Mouse (Mus musculus): ENCODE results near the gene Usf1. TPM values are rescaled to one million over a fixed set of nuclear protein-coding genes. Genes with fewer than 3 reads are reported as not detected.

Usf1 gene
- polyA plus RNA-seq (2012; fragmentation: generic; extraction: Trizol) = 70.1 TPM
- long read RNA-seq, experiment 1, transcript Usf1-201 (10 exons, 1,115 nt) = minor isoform, 11 of 61 reads
- long read RNA-seq, experiment 1, transcript Usf1-208 (10 exons, 2,167 nt) = major isoform, 24 of 61 reads
- long read RNA-seq, experiment 1, partial matches to known transcripts = 18 of 61 reads
- long read RNA-seq, experiment 1, other reads (novel, unspliced or antisense) = 7 of 61 reads
- long read RNA-seq, experiment 2, transcript Usf1-201 (10 exons, 1,115 nt) = minor isoform, 55 of 190 reads
- long read RNA-seq, experiment 2, transcript Usf1-208 (10 exons, 2,167 nt) = major isoform, 101 of 190 reads
- long read RNA-seq, experiment 2, partial matches to known transcripts = 5 of 190 reads
- long read RNA-seq, experiment 2, other reads (novel, unspliced or antisense) = 28 of 190 reads

DNA sequence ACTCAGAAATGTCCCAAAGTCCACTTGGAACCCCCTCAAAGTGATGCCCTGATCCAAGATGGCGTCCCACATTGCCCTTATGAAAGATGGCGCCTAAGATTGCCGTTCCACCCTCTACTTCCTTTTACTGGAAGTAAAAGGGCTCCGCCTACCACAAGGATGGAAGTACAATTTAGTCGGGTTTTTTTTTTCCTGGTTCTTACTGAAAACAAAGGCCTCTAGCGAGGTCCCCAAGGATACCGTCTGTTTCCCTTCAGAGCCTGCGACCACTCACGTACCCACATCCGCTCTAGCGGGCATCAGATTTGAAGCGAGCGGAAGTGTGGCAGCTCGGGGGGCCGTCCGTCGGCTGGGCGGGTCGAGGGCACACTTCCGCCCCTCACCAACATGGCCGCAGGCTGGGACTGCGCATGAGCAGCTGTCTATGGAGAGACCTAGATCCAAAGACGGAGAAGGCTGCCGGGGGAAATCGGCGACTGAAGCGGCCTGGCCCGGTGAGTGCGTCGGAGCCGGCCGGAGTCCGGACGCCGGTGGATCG, at the start of gene Usf1:
TSS of gene Usf1 (plus strand) at position 367 of the 538 bp plus-strand sequence.
- Histone ChIP-seq H3K4me3 (ENCODE audit: insufficient read depth, poor library complexity, severe bottlenecking) (peak within 1 kb of the TSS; percentile 76), H3K27me3 (ENCODE audit: control insufficient read depth, insufficient read depth, insufficient read length) (peaks cover 7% of the 10 kb centered on the region), H3K36me3 (ENCODE audit: control insufficient read depth, insufficient read depth) (peaks cover 6% of the 10 kb centered on the region), H3K79me3 (ENCODE audit: low read depth) (peaks cover 30% of the 10 kb centered on the region), H3K79me2 (ENCODE audit: control insufficient read depth, insufficient read depth) (peaks cover 42% of the 10 kb centered on the region), H3ac (ENCODE audit: control insufficient read depth, insufficient read length, low read depth) (peak within 1 kb of the TSS; percentile 74)
- no peak for TF ChIP-seq CTCF (IDR thresholded peaks at IDR 0.05; ENCODE audit: control insufficient read depth, insufficient read depth, insufficient read length)
- TF ChIP-seq USF1 (IDR thresholded peaks at IDR 0.05; ENCODE audit: low read depth) = no peak
- no peak for TF ChIP-seq CEBPB (IDR thresholded peaks at IDR 0.05; ENCODE audit: low read depth)
- TF ChIP-seq FOSL1 (IDR thresholded peaks at IDR 0.05; ENCODE audit: insufficient read depth, low read length, poor library complexity, severe bottlenecking) = no peak
- no peak for TF ChIP-seq MAX (IDR thresholded peaks at IDR 0.05)
- no peak for TF ChIP-seq MYOD1 (IDR thresholded peaks at IDR 0.05; ENCODE audit: control insufficient read depth, insufficient read length, low read depth)
- TF ChIP-seq MYOG (IDR thresholded peaks at IDR 0.05; ENCODE audit: control insufficient read depth, extremely low read depth, insufficient read length) = no peak

DNA sequence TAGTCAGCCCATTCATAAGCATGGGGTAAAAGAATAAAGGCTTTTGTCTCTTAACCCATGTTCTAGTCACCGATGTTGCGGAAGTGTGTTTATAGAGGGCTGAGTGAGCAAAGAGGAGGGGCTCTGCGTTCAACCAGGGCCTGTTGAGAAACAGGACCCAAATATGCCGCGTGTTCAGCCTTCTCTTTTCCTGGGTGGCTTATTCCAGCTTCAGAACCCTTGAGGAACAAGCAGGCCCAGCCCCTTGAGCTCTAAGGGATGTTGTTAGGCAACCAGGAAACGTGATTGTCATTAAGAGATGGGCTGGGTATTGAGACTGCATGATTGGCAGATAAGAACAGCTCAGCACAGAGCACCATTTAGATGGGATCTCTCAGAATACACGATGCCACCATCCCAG, 45.2 kb upstream of the Usf1 start:
- Histone ChIP-seq H3K27me3 (ENCODE audit: control insufficient read depth, insufficient read depth, insufficient read length) (no peaks in the 10 kb centered on the region), H3K4me3 (ENCODE audit: insufficient read depth, poor library complexity, severe bottlenecking) (no peak overlapping the region), H3ac (ENCODE audit: control insufficient read depth, insufficient read length, low read depth) (no peak overlapping the region), H3K36me3 (ENCODE audit: control insufficient read depth, insufficient read depth) (no peaks in the 10 kb centered on the region), H3K79me2 (ENCODE audit: control insufficient read depth, insufficient read depth) (no peaks in the 10 kb centered on the region), H3K79me3 (ENCODE audit: low read depth) (no peaks in the 10 kb centered on the region)
- no peak for TF ChIP-seq FOSL1 (IDR thresholded peaks at IDR 0.05; ENCODE audit: insufficient read depth, low read length, poor library complexity, severe bottlenecking)

DNA sequence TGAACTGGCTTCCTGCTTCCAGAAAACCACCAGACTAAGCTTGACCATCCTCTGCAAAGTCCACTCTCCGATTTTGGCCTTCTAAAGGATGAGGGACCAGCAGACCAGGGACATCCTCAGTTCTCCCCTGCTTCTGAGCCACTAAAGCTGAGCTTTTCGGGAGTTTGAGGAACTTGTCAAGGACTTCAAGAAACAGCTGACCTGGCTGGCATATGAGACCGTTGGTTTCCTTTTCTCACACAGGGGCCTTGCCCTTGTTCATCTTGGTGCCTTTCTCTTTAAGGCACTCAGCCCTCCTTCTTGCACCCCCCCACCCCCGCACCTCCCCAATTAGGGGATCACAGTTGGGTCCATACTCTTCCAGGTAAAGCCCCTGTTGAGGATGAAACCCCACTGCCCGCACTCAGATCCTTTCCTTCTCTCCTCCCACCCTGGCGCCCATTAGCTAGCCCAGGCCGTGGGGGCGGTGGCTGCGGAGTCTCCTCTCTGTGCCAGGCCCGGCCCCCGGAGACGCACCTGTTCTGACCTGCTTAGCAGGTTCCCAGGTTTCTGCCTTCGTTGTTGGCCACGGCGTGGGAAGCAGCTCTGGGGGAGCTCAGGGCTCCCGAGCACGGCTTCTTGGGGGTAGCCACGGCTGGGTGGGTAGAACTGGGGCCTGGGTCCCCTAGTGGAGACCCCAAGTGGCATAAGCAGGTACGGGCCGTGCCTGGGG, 41.1 kb upstream of the Usf1 start, which contains the start of gene Nectin4:
TSS of gene Nectin4 (plus strand) at position 255 of the 712 bp plus-strand sequence.
- no peaks in the 10 kb centered on the region for H3K36me3 ChIP-seq (ENCODE audit: control insufficient read depth, insufficient read depth)
- H3K79me3 ChIP-seq (ENCODE audit: low read depth) = no peaks in the 10 kb centered on the region
- no peaks in the 10 kb centered on the region for H3K79me2 ChIP-seq (ENCODE audit: control insufficient read depth, insufficient read depth)
- no peak within 1 kb of the TSS for H3K4me3 ChIP-seq (ENCODE audit: insufficient read depth, poor library complexity, severe bottlenecking)
- TF ChIP-seq MYOG (IDR thresholded peaks at IDR 0.05; ENCODE audit: control insufficient read depth, extremely low read depth, insufficient read length) (no peak), CEBPB (IDR thresholded peaks at IDR 0.05; ENCODE audit: low read depth) (no peak), MAX (IDR thresholded peaks at IDR 0.05) (no peak), MYOD1 (IDR thresholded peaks at IDR 0.05; ENCODE audit: control insufficient read depth, insufficient read length, low read depth) (no peak), USF1 (IDR thresholded peaks at IDR 0.05; ENCODE audit: low read depth) (no peak), CTCF (IDR thresholded peaks at IDR 0.05; ENCODE audit: control insufficient read depth, insufficient read depth, insufficient read length) (no peak), FOSL1 (IDR thresholded peaks at IDR 0.05; ENCODE audit: insufficient read depth, low read length, poor library complexity, severe bottlenecking) (no peak)
- H3ac ChIP-seq (ENCODE audit: control insufficient read depth, insufficient read length, low read depth) = no peak within 1 kb of the TSS
- no peaks in the 10 kb centered on the region for H3K27me3 ChIP-seq (ENCODE audit: control insufficient read depth, insufficient read depth, insufficient read length)

DNA sequence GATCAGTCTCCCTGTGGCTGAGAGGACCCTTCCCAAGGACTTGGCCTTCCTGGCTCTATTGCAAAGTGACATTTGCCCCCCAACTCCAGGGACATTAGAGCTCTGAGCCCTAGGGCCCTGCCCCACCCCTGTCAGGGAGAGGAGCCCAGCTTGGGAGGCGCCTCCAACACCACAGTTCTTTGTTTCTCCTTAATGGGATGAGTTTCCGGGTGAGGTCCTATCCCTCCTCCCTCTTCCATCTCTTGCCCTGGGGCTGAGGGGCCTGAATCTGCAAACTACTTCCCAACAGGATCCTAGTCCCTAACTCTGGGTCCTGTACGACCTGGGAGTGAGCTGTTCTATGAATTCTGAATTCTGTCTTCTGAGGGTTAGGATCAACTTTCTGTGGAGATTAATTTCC, 38.2 kb upstream of the Usf1 start:
- no peak for TF ChIP-seq USF1 (IDR thresholded peaks at IDR 0.05; ENCODE audit: low read depth)
- TF ChIP-seq CEBPB (IDR thresholded peaks at IDR 0.05; ENCODE audit: low read depth) = no peak
- TF ChIP-seq MYOD1 (IDR thresholded peaks at IDR 0.05; ENCODE audit: control insufficient read depth, insufficient read length, low read depth) = no peak
- TF ChIP-seq MAX (IDR thresholded peaks at IDR 0.05) = no peak
- TF ChIP-seq MYOG (IDR thresholded peaks at IDR 0.05; ENCODE audit: control insufficient read depth, extremely low read depth, insufficient read length) = no peak
- TF ChIP-seq FOSL1 (IDR thresholded peaks at IDR 0.05; ENCODE audit: insufficient read depth, low read length, poor library complexity, severe bottlenecking) = no peak
- TF ChIP-seq CTCF (IDR thresholded peaks at IDR 0.05; ENCODE audit: control insufficient read depth, insufficient read depth, insufficient read length) = no peak
- Histone ChIP-seq H3K27me3 (ENCODE audit: control insufficient read depth, insufficient read depth, insufficient read length) (no peaks in the 10 kb centered on the region), H3K36me3 (ENCODE audit: control insufficient read depth, insufficient read depth) (no peaks in the 10 kb centered on the region), H3K79me3 (ENCODE audit: low read depth) (no peaks in the 10 kb centered on the region), H3K79me2 (ENCODE audit: control insufficient read depth, insufficient read depth) (no peaks in the 10 kb centered on the region), H3ac (ENCODE audit: control insufficient read depth, insufficient read length, low read depth) (no peak overlapping the region), H3K4me3 (ENCODE audit: insufficient read depth, poor library complexity, severe bottlenecking) (no peak overlapping the region)

DNA sequence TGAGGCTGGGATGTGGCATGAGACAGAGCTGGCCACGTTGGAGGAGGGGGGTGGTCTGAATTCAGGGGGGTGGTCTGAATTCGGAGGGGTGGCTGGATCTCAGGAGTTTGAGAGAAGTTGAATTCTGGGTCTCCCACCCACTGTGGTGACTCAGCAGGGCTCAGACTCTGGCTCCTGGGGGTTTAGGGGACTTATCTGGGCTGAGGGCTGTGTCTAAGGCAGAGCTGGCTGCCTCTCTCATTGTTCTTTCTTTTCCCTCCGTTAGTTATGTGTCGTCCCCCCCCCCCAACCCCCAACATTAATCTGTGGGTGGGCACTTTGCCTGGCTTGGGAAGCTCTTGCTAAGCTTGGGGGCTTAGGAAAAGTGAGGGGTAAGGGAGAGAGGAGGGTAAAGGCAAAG, 37.2 kb upstream of the Usf1 start:
- Histone ChIP-seq H3K27me3 (ENCODE audit: control insufficient read depth, insufficient read depth, insufficient read length) (no peaks in the 10 kb centered on the region), H3K36me3 (ENCODE audit: control insufficient read depth, insufficient read depth) (no peaks in the 10 kb centered on the region), H3K79me2 (ENCODE audit: control insufficient read depth, insufficient read depth) (no peaks in the 10 kb centered on the region), H3K79me3 (ENCODE audit: low read depth) (no peaks in the 10 kb centered on the region), H3ac (ENCODE audit: control insufficient read depth, insufficient read length, low read depth) (no peak overlapping the region), H3K4me3 (ENCODE audit: insufficient read depth, poor library complexity, severe bottlenecking) (no peak overlapping the region)
- TF ChIP-seq MAX (IDR thresholded peaks at IDR 0.05) = no peak
- TF ChIP-seq CEBPB (IDR thresholded peaks at IDR 0.05; ENCODE audit: low read depth) = no peak
- no peak for TF ChIP-seq MYOD1 (IDR thresholded peaks at IDR 0.05; ENCODE audit: control insufficient read depth, insufficient read length, low read depth)
- TF ChIP-seq USF1 (IDR thresholded peaks at IDR 0.05; ENCODE audit: low read depth) = no peak
- TF ChIP-seq FOSL1 (IDR thresholded peaks at IDR 0.05; ENCODE audit: insufficient read depth, low read length, poor library complexity, severe bottlenecking) = no peak
- no peak for TF ChIP-seq MYOG (IDR thresholded peaks at IDR 0.05; ENCODE audit: control insufficient read depth, extremely low read depth, insufficient read length)
- no peak for TF ChIP-seq CTCF (IDR thresholded peaks at IDR 0.05; ENCODE audit: control insufficient read depth, insufficient read depth, insufficient read length)
